Mouse (Mus musculus): ENCODE data around the gene Best2.

- TF ChIP-seq CTCF (IDR thresholded peaks at IDR 0.05; ENCODE audit: low read depth), result peak; percentile 63
- TF ChIP-seq EP300 (IDR thresholded peaks at IDR 0.05; ENCODE audit: low read depth), result no peak
These were observed 996 bp downstream of the Best2 start for GRCm38 (mm10) chr8:85013230-85013840.

Data from heart, postnatal 0 days (tissue).